Comparison of ENCODE assay signal across 22 mouse cellular contexts in genomic region chr5:25847154-25847553, GRCm38 (mm10).
"Had no signal": no experiment of that assay in that cellular context is flagged by ENCODE, and none has a peak within 500 bp of the region (broad histone marks: within the 10 kb centered on the region; RNA-seq: fewer than 3 reads in every experiment).

No protein-coding gene starts in this region.

- H3K9me3 ChIP-seq: heart, embryonic 10.5 days; heart, embryonic 12.5 days; hindbrain, embryonic 13.5 days; hindbrain, embryonic 15.5 days; limb, embryonic 10.5 days; limb, embryonic 12.5 days; liver, embryonic 13.5 days; liver, embryonic 15.5 days had no signal

- H3K27ac ChIP-seq: heart, embryonic 10.5 days; hindbrain, embryonic 13.5 days; hindbrain, embryonic 15.5 days; hindbrain, postnatal 0 days; left cerebral cortex, adult 2 months; limb, embryonic 10.5 days; limb, embryonic 12.5 days; liver, embryonic 13.5 days; liver, embryonic 15.5 days had no signal

- H3K4me1 ChIP-seq: hindbrain, embryonic 13.5 days; hindbrain, embryonic 15.5 days; limb, embryonic 10.5 days; limb, embryonic 12.5 days; liver, embryonic 13.5 days; liver, embryonic 15.5 days had no signal

- ATAC-seq: intestine, embryonic 16.5 days had no signal

- H3K27me3 ChIP-seq: heart, embryonic 12.5 days; hindbrain, embryonic 13.5 days; hindbrain, embryonic 15.5 days; limb, embryonic 12.5 days; liver, embryonic 13.5 days; liver, embryonic 15.5 days had no signal

- H3K36me3 ChIP-seq: heart, embryonic 10.5 days; heart, embryonic 12.5 days; hindbrain, embryonic 13.5 days; hindbrain, embryonic 15.5 days; limb, embryonic 10.5 days; limb, embryonic 12.5 days; liver, embryonic 13.5 days; liver, embryonic 15.5 days had no signal

- H3K4me3 ChIP-seq: heart, embryonic 10.5 days; heart, embryonic 12.5 days; hindbrain, embryonic 13.5 days; hindbrain, embryonic 15.5 days; left cerebral cortex, adult 2 months; limb, embryonic 10.5 days; limb, embryonic 12.5 days; liver, embryonic 13.5 days; liver, embryonic 15.5 days had no signal

- DNase-seq: gastrocnemius, postnatal 25 days; heart, adult 18-20 months; heart, postnatal 10 days; heart, postnatal 4 days; kidney, adult 18-20 months; kidney, adult 8-10 months; kidney, postnatal 10 days; kidney, postnatal 25 days; kidney, postnatal 4 days; layer of hippocampus, adult 9-11 months; liver; liver, embryonic 13.5 days had no signal
